Mouse (Mus musculus): ENCODE results near the gene Git1. TPM values are rescaled to one million over a fixed set of nuclear protein-coding genes. Genes with fewer than 3 reads are reported as not detected.

Gene Git1
- polyA plus RNA-seq, 1 experiment, result 53.2 TPM

- H3K27ac ChIP-seq (ENCODE audit: insufficient read depth, low read depth, low read length), result peak overlapping the region; percentile 74
- H3K4me3 ChIP-seq (ENCODE audit: insufficient read depth, low read depth, low read length), result peak overlapping the region; percentile 82
- H3K36me3 ChIP-seq (ENCODE audit: control insufficient read depth, insufficient read depth, low read length), result no peaks in the 10 kb centered on the region
- H3K4me1 ChIP-seq (ENCODE audit: control insufficient read depth, insufficient read depth, low read length), result peaks cover 10% of the 10 kb centered on the region
- under 1% methylated on average over 76 of the region's 84 CpGs for WGBS
- DNase-seq, result peak; percentile 91
- TF ChIP-seq POLR2A (IDR thresholded peaks at IDR 0.05; ENCODE audit: low read depth, low read length) (peak; percentile 67), CTCF (conservative IDR thresholded peaks at IDR 0.05; ENCODE audit: insufficient read depth, insufficient read length, low read depth, low read length) (no peak)
- no peaks in the 10 kb centered on the region for H3K27me3 ChIP-seq (replicated peaks; ENCODE audit: control insufficient read depth, insufficient read depth, low read length)
Measured at GRCm38 (mm10) chr11:77512891-77513810, 19.8 kb downstream of the Git1 start.

DNA sequence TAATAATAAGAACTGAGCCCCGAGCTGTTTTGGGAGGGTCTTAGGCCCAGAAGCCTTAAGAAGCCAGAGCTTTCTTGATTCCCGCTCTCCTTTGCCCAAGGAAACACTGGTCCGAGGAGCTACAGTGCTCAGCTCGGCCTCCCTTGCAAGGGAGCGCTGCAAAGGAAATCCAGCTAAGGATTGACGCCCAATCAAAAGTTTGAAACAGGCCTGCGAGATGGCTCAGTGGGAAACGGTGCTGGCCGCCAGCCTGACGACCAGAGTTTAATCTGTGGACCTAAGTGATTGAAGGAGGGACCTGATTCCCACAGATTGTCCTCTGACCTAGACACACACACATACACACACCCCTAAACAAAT, 20.4 kb downstream of the Git1 start:
- H3K4me3 ChIP-seq (ENCODE audit: insufficient read depth, low read depth, low read length), result peak overlapping the region; percentile 64
- H3K27ac ChIP-seq (ENCODE audit: insufficient read depth, low read depth, low read length), result peak overlapping the region; percentile 74
- no peak for DNase-seq
- no peaks in the 10 kb centered on the region for H3K36me3 ChIP-seq (ENCODE audit: control insufficient read depth, insufficient read depth, low read length)
- TF ChIP-seq CTCF (conservative IDR thresholded peaks at IDR 0.05; ENCODE audit: insufficient read depth, insufficient read length, low read depth, low read length), result no peak
- no peak for TF ChIP-seq POLR2A (IDR thresholded peaks at IDR 0.05; ENCODE audit: low read depth, low read length)
- no peaks in the 10 kb centered on the region for H3K27me3 ChIP-seq (replicated peaks; ENCODE audit: control insufficient read depth, insufficient read depth, low read length)
- H3K4me1 ChIP-seq (ENCODE audit: control insufficient read depth, insufficient read depth, low read length), result peaks cover 10% of the 10 kb centered on the region
- WGBS, result 19% methylated on average over 10 of the region's 10 CpGs

- Histone ChIP-seq H3K4me1 (ENCODE audit: control insufficient read depth, insufficient read depth, low read length) (peaks cover 10% of the 10 kb centered on the region; the same call in 1 of the 2 replicates), H3K36me3 (ENCODE audit: control insufficient read depth, insufficient read depth, low read length) (no peaks in the 10 kb centered on the region), H3K4me3 (ENCODE audit: insufficient read depth, low read depth, low read length) (peak overlapping the region; percentile 53), H3K27me3 (replicated peaks; ENCODE audit: control insufficient read depth, insufficient read depth, low read length) (no peaks in the 10 kb centered on the region), H3K27ac (ENCODE audit: insufficient read depth, low read depth, low read length) (no peak overlapping the region)
- no peak for DNase-seq
- WGBS, result 29% methylated on average over 19 of the region's 19 CpGs
- no peak for TF ChIP-seq CTCF (conservative IDR thresholded peaks at IDR 0.05; ENCODE audit: insufficient read depth, insufficient read length, low read depth, low read length)
- TF ChIP-seq POLR2A (IDR thresholded peaks at IDR 0.05; ENCODE audit: low read depth, low read length), result no peak
Measured at GRCm38 (mm10) chr11:77514281-77514831, 21.0 kb downstream of the Git1 start.

DNA sequence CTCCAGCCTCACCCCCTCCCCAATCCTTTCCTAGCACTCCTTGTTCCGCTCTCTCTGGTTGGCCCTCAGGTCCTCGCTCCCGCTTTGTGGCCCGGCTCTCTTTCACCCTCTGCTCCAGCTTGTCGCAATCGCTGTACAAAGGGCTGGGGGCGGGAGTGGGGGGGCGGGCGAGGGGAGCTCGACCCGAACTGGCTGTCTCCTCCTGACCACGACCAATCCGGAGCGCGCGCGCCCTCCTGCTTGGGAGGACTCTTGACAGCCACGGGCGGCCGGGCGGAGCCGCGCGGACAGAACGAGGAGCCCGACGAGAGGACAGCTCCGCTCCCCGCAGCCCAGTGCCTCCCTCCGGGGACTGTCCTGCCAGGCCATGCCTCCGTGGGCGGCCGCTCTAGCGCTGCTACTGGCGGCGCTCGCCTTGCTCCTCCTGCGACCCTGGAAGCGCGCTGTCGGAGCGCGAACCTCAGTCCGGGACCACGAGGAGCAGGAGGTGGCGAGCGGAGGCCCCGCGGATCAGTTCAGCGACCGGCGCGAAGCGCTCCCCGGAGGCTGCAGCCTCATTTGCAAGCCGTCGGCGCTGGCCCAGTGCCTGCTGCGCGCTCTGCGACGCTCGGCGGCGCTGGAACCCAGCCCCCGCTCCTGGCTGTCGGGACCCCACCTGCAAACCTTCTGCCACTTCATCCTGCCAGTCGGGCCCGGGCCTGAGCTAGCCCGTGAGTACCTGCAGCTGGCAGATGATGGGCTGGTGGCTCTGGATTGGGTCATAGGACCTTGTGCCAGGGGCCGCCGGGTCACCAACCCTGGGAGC, 21.7 kb downstream of the Git1 start, which contains the start of gene Abhd15:
Gene Abhd15, plus strand, starts transcription at position 290 of the 805 bp plus-strand sequence.
- 1% methylated on average over 72 of the region's 72 CpGs for WGBS
- DNase-seq, result peak; percentile 90

GRCm38 (mm10) chr11:77515637-77516552, 22.5 kb downstream of the Git1 start, which contains the start of gene Trp53i13:
Gene Trp53i13 (minus strand): TSS chr11:77515980.
- Histone ChIP-seq H3K4me3 (ENCODE audit: insufficient read depth, low read depth, low read length) (peak within 1 kb of the TSS; percentile 53), H3K27me3 (replicated peaks; ENCODE audit: control insufficient read depth, insufficient read depth, low read length) (no peaks in the 10 kb centered on the region), H3K27ac (ENCODE audit: insufficient read depth, low read depth, low read length) (no peak within 1 kb of the TSS), H3K36me3 (ENCODE audit: control insufficient read depth, insufficient read depth, low read length) (no peaks in the 10 kb centered on the region), H3K4me1 (ENCODE audit: control insufficient read depth, insufficient read depth, low read length) (peaks cover 10% of the 10 kb centered on the region; the same call in 1 of the 2 replicates)
- TF ChIP-seq POLR2A (IDR thresholded peaks at IDR 0.05; ENCODE audit: low read depth, low read length) (no peak), CTCF (conservative IDR thresholded peaks at IDR 0.05; ENCODE audit: insufficient read depth, insufficient read length, low read depth, low read length) (no peak)
- DNase-seq, result no peak
- WGBS, result 28% methylated on average over 39 of the region's 39 CpGs

More for the DNA sequence above, 21.7 kb downstream of the Git1 start, which contains the start of gene Abhd15:
- no peaks in the 10 kb centered on the region for H3K27me3 ChIP-seq (replicated peaks; ENCODE audit: control insufficient read depth, insufficient read depth, low read length)
- no peaks in the 10 kb centered on the region for H3K36me3 ChIP-seq (ENCODE audit: control insufficient read depth, insufficient read depth, low read length)
- H3K4me3 ChIP-seq (ENCODE audit: insufficient read depth, low read depth, low read length), result peak within 1 kb of the TSS; percentile 53
- H3K4me1 ChIP-seq (ENCODE audit: control insufficient read depth, insufficient read depth, low read length), result peaks cover 10% of the 10 kb centered on the region; the same call in 1 of the 2 replicates
- H3K27ac ChIP-seq (ENCODE audit: insufficient read depth, low read depth, low read length), result no peak within 1 kb of the TSS
- TF ChIP-seq POLR2A (IDR thresholded peaks at IDR 0.05; ENCODE audit: low read depth, low read length) (no peak), CTCF (conservative IDR thresholded peaks at IDR 0.05; ENCODE audit: insufficient read depth, insufficient read length, low read depth, low read length) (no peak)
